Mouse (Mus musculus) stomach, embryonic 16.5 days (tissue): ENCODE measurements around the gene Apol8. TPM values are rescaled to one million over a fixed set of nuclear protein-coding genes. Genes with fewer than 3 reads are reported as not detected.

Experiments
- ATAC-seq: fragments of 200-750 bp; cut with Nextera tagmentation; 2 replicates; pipeline ENCODE4 v1.8.0; 2017; ENCODE audit warnings: moderate number of reproducible peaks, moderate TSS enrichment; ENCODE audit not compliant: insufficient read depth, low FRiP score
- H3K27ac ChIP-seq: fragments of 300-500 bp; sonication (generic); 2 replicates; pipeline ENCODE4 v1.5.1; 2014; ENCODE audit warnings: low read length
- H3K27me3 ChIP-seq: fragments of 300-500 bp; sonication (generic); 2 replicates; pipeline ENCODE4 v1.6.1; 2014; ENCODE audit warnings: low read length, control low read depth, mixed read lengths; ENCODE audit not compliant: control insufficient read depth, insufficient read depth
- H3K36me3 ChIP-seq: fragments of 300-500 bp; sonication (generic); 2 replicates; pipeline ENCODE4 v1.6.1; 2014; ENCODE audit warnings: low read length; ENCODE audit not compliant: control insufficient read depth, insufficient read depth
- H3K4me1 ChIP-seq: fragments of 300-500 bp; sonication (generic); 2 replicates; pipeline ENCODE4 v1.6.1; 2014; ENCODE audit warnings: low read length, control low read depth, mixed read lengths; ENCODE audit not compliant: control insufficient read depth, insufficient read depth
- H3K4me2 ChIP-seq: fragments of 300-500 bp; sonication (generic); 2 replicates; pipeline ENCODE4 v1.6.1; 2014; ENCODE audit warnings: low read depth, low read length, mixed read lengths
- H3K4me3 ChIP-seq: fragments of 300-500 bp; sonication (generic); replicated peaks from 2 replicates; pipeline ENCODE4 v1.5.1; 2014; ENCODE audit warnings: mild to moderate bottlenecking, low read length
- H3K9ac ChIP-seq: fragments of 300-500 bp; sonication (generic); 2 replicates; pipeline ENCODE4 v1.6.1; 2014; ENCODE audit warnings: low read length
- H3K9me3 ChIP-seq: fragments of 300-500 bp; sonication (generic); replicated peaks from 2 replicates; pipeline ENCODE4 v1.6.1; 2016; ENCODE audit warnings: low read length, control low read depth; ENCODE audit not compliant: control insufficient read depth
- WGBS: fragments of 180-500 bp; shearing (Covaris S2); extraction: QIAGEN DNeasy Blood & Tissue Kit; methylation state at CpG from one replicate; pipeline ENCODE4 v1.1.7; 2014; 5-methylcytosine and 5-hydroxymethylcytosine counted together
- polyA plus RNA-seq: library from polyadenylated mRNA; unstranded; fragments of >200 nt; fragmentation: Nextera tagmentation; extraction: Ambion mirVana; gene quantifications from 2 replicates; pipeline ENCODE4 v1.2.1, GENCODE M21; 2015

Apol8 gene
- polyA plus RNA-seq, 1 experiment from 2014 or later, result 1.2 TPM

GRCm38 (mm10) chr15:77790656-77791405 is 34.0 kb upstream of the Apol8 start:
- no peak for ATAC-seq
- Histone ChIP-seq H3K27ac (no peak overlapping the region), H3K4me2 (no peak overlapping the region), H3K9me3 (no peaks in the 10 kb centered on the region), H3K4me1 (no peaks in the 10 kb centered on the region), H3K27me3 (no peaks in the 10 kb centered on the region), H3K9ac (no peak overlapping the region), H3K4me3 (no peak overlapping the region), H3K36me3 (peaks cover 41% of the 10 kb centered on the region)
- WGBS, result 92% methylated on average over 21 of the region's 21 CpGs

GRCm38 (mm10) chr15:77789186-77789585 is 32.4 kb upstream of the Apol8 start:
- Histone ChIP-seq H3K36me3 (peaks cover 44% of the 10 kb centered on the region), H3K4me3 (no peak overlapping the region), H3K4me2 (no peak overlapping the region), H3K9ac (no peak overlapping the region), H3K27me3 (no peaks in the 10 kb centered on the region), H3K4me1 (no peaks in the 10 kb centered on the region), H3K9me3 (no peaks in the 10 kb centered on the region), H3K27ac (no peak overlapping the region)
- no peak for ATAC-seq
- 77% methylated on average over 3 of the region's 3 CpGs for WGBS

GRCm38 (mm10) chr15:77788356-77788755 is 31.6 kb upstream of the Apol8 start:
- H3K36me3 ChIP-seq, result peaks cover 52% of the 10 kb centered on the region

GRCm38 (mm10) chr15:77785807-77786206 is 29.0 kb upstream of the Apol8 start:
- Histone ChIP-seq H3K9ac (no peak overlapping the region), H3K4me1 (no peaks in the 10 kb centered on the region), H3K4me2 (no peak overlapping the region), H3K27ac (no peak overlapping the region), H3K36me3 (peaks cover 68% of the 10 kb centered on the region), H3K27me3 (no peaks in the 10 kb centered on the region), H3K9me3 (no peaks in the 10 kb centered on the region), H3K4me3 (no peak overlapping the region)
- WGBS, result 67% methylated on average over 1 of the region's 1 CpGs
- no peak for ATAC-seq

More at GRCm38 (mm10) chr15:77788356-77788755, 31.6 kb upstream of the Apol8 start:
- Histone ChIP-seq H3K4me1 (no peaks in the 10 kb centered on the region), H3K27ac (no peak overlapping the region), H3K27me3 (no peaks in the 10 kb centered on the region), H3K9me3 (no peaks in the 10 kb centered on the region), H3K4me3 (no peak overlapping the region), H3K9ac (no peak overlapping the region), H3K4me2 (no peak overlapping the region)
- ATAC-seq, result no peak
- 84% methylated on average over 6 of the region's 6 CpGs for WGBS

GRCm38 (mm10) chr15:77784039-77784824 is 27.4 kb upstream of the Apol8 start:
- Histone ChIP-seq H3K4me2 (no peak overlapping the region), H3K9me3 (no peaks in the 10 kb centered on the region), H3K9ac (no peak overlapping the region), H3K36me3 (peaks cover 65% of the 10 kb centered on the region), H3K4me3 (no peak overlapping the region), H3K27me3 (no peaks in the 10 kb centered on the region), H3K4me1 (no peaks in the 10 kb centered on the region), H3K27ac (no peak overlapping the region)
- ATAC-seq, result no peak
- 68% methylated on average over 22 of the region's 22 CpGs for WGBS

- Histone ChIP-seq H3K27ac (no peak overlapping the region), H3K4me3 (no peak overlapping the region), H3K9me3 (no peaks in the 10 kb centered on the region), H3K9ac (no peak overlapping the region), H3K36me3 (peaks cover 75% of the 10 kb centered on the region), H3K27me3 (no peaks in the 10 kb centered on the region), H3K4me1 (no peaks in the 10 kb centered on the region), H3K4me2 (no peak overlapping the region)
- WGBS, result 78% methylated on average over 11 of the region's 11 CpGs
- ATAC-seq, result no peak
Measured at GRCm38 (mm10) chr15:77782449-77783014, 25.7 kb upstream of the Apol8 start.

GRCm38 (mm10) chr15:77775186-77775963 is 18.6 kb upstream of the Apol8 start:
- H3K27me3 ChIP-seq, result no peaks in the 10 kb centered on the region
- H3K9me3 ChIP-seq, result no peaks in the 10 kb centered on the region
- H3K36me3 ChIP-seq, result peaks cover 82% of the 10 kb centered on the region
- H3K4me3 ChIP-seq, result no peak overlapping the region
- H3K9ac ChIP-seq, result no peak overlapping the region
- no peak overlapping the region for H3K4me2 ChIP-seq
- no peaks in the 10 kb centered on the region for H3K4me1 ChIP-seq
- no peak for ATAC-seq
- 71% methylated on average over 20 of the region's 20 CpGs for WGBS
- no peak overlapping the region for H3K27ac ChIP-seq

- 93% methylated on average over 10 of the region's 10 CpGs for WGBS
- ATAC-seq, result no peak
- no peak overlapping the region for H3K27ac ChIP-seq
- H3K9ac ChIP-seq, result no peak overlapping the region
- H3K9me3 ChIP-seq, result no peaks in the 10 kb centered on the region
- H3K4me1 ChIP-seq, result no peaks in the 10 kb centered on the region
- no peak overlapping the region for H3K4me3 ChIP-seq
- H3K27me3 ChIP-seq, result no peaks in the 10 kb centered on the region
- peaks cover 84% of the 10 kb centered on the region for H3K36me3 ChIP-seq
- H3K4me2 ChIP-seq, result no peak overlapping the region
Measured at GRCm38 (mm10) chr15:77774303-77774702, 17.5 kb upstream of the Apol8 start.
